Mouse (Mus musculus): ENCODE measurements around the gene Ltbp4. TPM values are rescaled to one million over a fixed set of nuclear protein-coding genes. Genes with fewer than 3 reads are reported as not detected.

Ltbp4 gene
- polyA plus RNA-seq, 1 experiment from 2014 or later = 55.1 TPM

GRCm38 (mm10) chr7:27326101-27326880 is 11.2 kb downstream of the Ltbp4 start:
- Histone ChIP-seq H3K4me3 (ENCODE audit: control insufficient read depth in 1 of 2, insufficient read depth in 1 of 2, low read depth in 1 of 2, low read length in 2 of 2) (peak overlapping the region in 1 of 2 experiments; percentile 20; a peak in 1 of 4 replicates), H3K36me3 (ENCODE audit: control insufficient read depth, insufficient read depth, low read length) (peaks cover 41% of the 10 kb centered on the region), H3K9me3 (ENCODE audit: control insufficient read depth, low read length) (no peaks in the 10 kb centered on the region), H3K9ac (ENCODE audit: low read length) (no peak overlapping the region), H3K4me2 (ENCODE audit: low read length) (peak overlapping the region; percentile 48), H3K4me1 (ENCODE audit: control insufficient read depth in 2 of 2, insufficient read depth in 2 of 2, low read length in 2 of 2) (peaks cover 5 to 28% of the 10 kb centered on the region in 2 experiments; a peak in 3 of 4 replicates), H3K27me3 (ENCODE audit: control insufficient read depth, insufficient read depth, low read length) (peaks cover 79% of the 10 kb centered on the region), H3K27ac (replicated peaks in 1 of 2; ENCODE audit: control insufficient read depth in 1 of 2, insufficient read depth in 1 of 2, low read depth in 2 of 2, low read length in 2 of 2) (no peak overlapping the region)
- 41% methylated on average over 34 of the region's 34 CpGs for WGBS
- no peak for ATAC-seq (ENCODE audit: insufficient number of reproducible peaks, insufficient read depth, low FRiP score, low read depth)

- Histone ChIP-seq H3K36me3 (ENCODE audit: control insufficient read depth, insufficient read depth, low read length) (peaks cover 41% of the 10 kb centered on the region), H3K9me3 (ENCODE audit: control insufficient read depth, low read length) (no peaks in the 10 kb centered on the region), H3K9ac (ENCODE audit: low read length) (0 out of 2 replicates have a peak overlapping the region, but pooled peaks have one; percentile 10), H3K27ac (replicated peaks in 1 of 2; ENCODE audit: control insufficient read depth in 1 of 2, insufficient read depth in 1 of 2, low read depth in 2 of 2, low read length in 2 of 2) (no peak overlapping the region), H3K4me1 (ENCODE audit: control insufficient read depth in 2 of 2, insufficient read depth in 2 of 2, low read length in 2 of 2) (peaks cover 5 to 23% of the 10 kb centered on the region in 2 experiments; a peak in 3 of 4 replicates), H3K4me3 (ENCODE audit: control insufficient read depth in 1 of 2, insufficient read depth in 1 of 2, low read depth in 1 of 2, low read length in 2 of 2) (peak overlapping the region; percentile 15 to 20; a peak in 3 of 4 replicates), H3K4me2 (ENCODE audit: low read length) (peak overlapping the region; percentile 48), H3K27me3 (ENCODE audit: control insufficient read depth, insufficient read depth, low read length) (peaks cover 74% of the 10 kb centered on the region)
- 6% methylated on average over 24 of the region's 24 CpGs for WGBS
- no peak for ATAC-seq (ENCODE audit: insufficient number of reproducible peaks, insufficient read depth, low FRiP score, low read depth)
Observed at GRCm38 (mm10) chr7:27325697-27326096, 11.8 kb downstream of the Ltbp4 start.

- no peaks in the 10 kb centered on the region for H3K9me3 ChIP-seq (ENCODE audit: control insufficient read depth, low read length)
- H3K27ac ChIP-seq (replicated peaks in 1 of 2; ENCODE audit: control insufficient read depth in 1 of 2, insufficient read depth in 1 of 2, low read depth in 2 of 2, low read length in 2 of 2) = no peak overlapping the region
- peaks cover 66% of the 10 kb centered on the region for H3K27me3 ChIP-seq (ENCODE audit: control insufficient read depth, insufficient read depth, low read length)
- no peak overlapping the region for H3K4me3 ChIP-seq (ENCODE audit: control insufficient read depth in 1 of 2, insufficient read depth in 1 of 2, low read depth in 1 of 2, low read length in 2 of 2)
- no peak for ATAC-seq (ENCODE audit: insufficient number of reproducible peaks, insufficient read depth, low FRiP score, low read depth)
- H3K4me1 ChIP-seq (ENCODE audit: control insufficient read depth in 2 of 2, insufficient read depth in 2 of 2, low read length in 2 of 2) = peaks cover 3 to 16% of the 10 kb centered on the region in 2 experiments; a peak in 3 of 4 replicates
- no peak overlapping the region for H3K9ac ChIP-seq (ENCODE audit: low read length)
- WGBS = 46% methylated on average over 18 of the region's 20 CpGs
- H3K36me3 ChIP-seq (ENCODE audit: control insufficient read depth, insufficient read depth, low read length) = peaks cover 41% of the 10 kb centered on the region
- no peak overlapping the region for H3K4me2 ChIP-seq (ENCODE audit: low read length)
Observed at GRCm38 (mm10) chr7:27324928-27325327, 12.6 kb downstream of the Ltbp4 start.

- H3K4me1 ChIP-seq (ENCODE audit: control insufficient read depth in 2 of 2, insufficient read depth in 2 of 2, low read length in 2 of 2) = peaks cover 0 to 9% of the 10 kb centered on the region in 2 experiments; a peak in 3 of 4 replicates
- ATAC-seq (ENCODE audit: insufficient number of reproducible peaks, insufficient read depth, low FRiP score, low read depth) = no peak
- H3K36me3 ChIP-seq (ENCODE audit: control insufficient read depth, insufficient read depth, low read length) = peaks cover 41% of the 10 kb centered on the region
- no peaks in the 10 kb centered on the region for H3K9me3 ChIP-seq (ENCODE audit: control insufficient read depth, low read length)
- H3K9ac ChIP-seq (ENCODE audit: low read length) = no peak overlapping the region
- 92% methylated on average over 11 of the region's 11 CpGs for WGBS
- H3K4me3 ChIP-seq (ENCODE audit: control insufficient read depth in 1 of 2, insufficient read depth in 1 of 2, low read depth in 1 of 2, low read length in 2 of 2) = no peak overlapping the region
- peaks cover 59% of the 10 kb centered on the region for H3K27me3 ChIP-seq (ENCODE audit: control insufficient read depth, insufficient read depth, low read length)
- H3K4me2 ChIP-seq (ENCODE audit: low read length) = no peak overlapping the region
- no peak overlapping the region for H3K27ac ChIP-seq (replicated peaks in 1 of 2; ENCODE audit: control insufficient read depth in 1 of 2, insufficient read depth in 1 of 2, low read depth in 2 of 2, low read length in 2 of 2)
Observed at GRCm38 (mm10) chr7:27324161-27324560, 13.3 kb downstream of the Ltbp4 start.

- H3K9me3 ChIP-seq (ENCODE audit: control insufficient read depth, low read length) = no peaks in the 10 kb centered on the region
- H3K27ac ChIP-seq (replicated peaks in 1 of 2; ENCODE audit: control insufficient read depth in 1 of 2, insufficient read depth in 1 of 2, low read depth in 2 of 2, low read length in 2 of 2) = no peak overlapping the region
- no peak for ATAC-seq (ENCODE audit: insufficient number of reproducible peaks, insufficient read depth, low FRiP score, low read depth)
- H3K4me2 ChIP-seq (ENCODE audit: low read length) = no peak overlapping the region
- peaks cover 46% of the 10 kb centered on the region for H3K36me3 ChIP-seq (ENCODE audit: control insufficient read depth, insufficient read depth, low read length)
- peaks cover 48% of the 10 kb centered on the region for H3K27me3 ChIP-seq (ENCODE audit: control insufficient read depth, insufficient read depth, low read length)
- H3K4me3 ChIP-seq (ENCODE audit: control insufficient read depth in 1 of 2, insufficient read depth in 1 of 2, low read depth in 1 of 2, low read length in 2 of 2) = no peak overlapping the region
- peaks cover 0 to 4% of the 10 kb centered on the region in 2 experiments; a peak in 2 of 4 replicates for H3K4me1 ChIP-seq (ENCODE audit: control insufficient read depth in 2 of 2, insufficient read depth in 2 of 2, low read length in 2 of 2)
- no peak overlapping the region for H3K9ac ChIP-seq (ENCODE audit: low read length)
- WGBS = 89% methylated on average over 5 of the region's 5 CpGs
Observed at GRCm38 (mm10) chr7:27323001-27323400, 14.5 kb downstream of the Ltbp4 start.

GRCm38 (mm10) chr7:27322291-27322690 is 15.2 kb downstream of the Ltbp4 start:
- peaks cover 41% of the 10 kb centered on the region for H3K27me3 ChIP-seq (ENCODE audit: control insufficient read depth, insufficient read depth, low read length)
- peaks cover 44% of the 10 kb centered on the region for H3K36me3 ChIP-seq (ENCODE audit: control insufficient read depth, insufficient read depth, low read length)
- no peak for ATAC-seq (ENCODE audit: insufficient number of reproducible peaks, insufficient read depth, low FRiP score, low read depth)
- H3K4me1 ChIP-seq (ENCODE audit: control insufficient read depth in 2 of 2, insufficient read depth in 2 of 2, low read length in 2 of 2) = peaks cover 0 to 4% of the 10 kb centered on the region in 2 experiments; a peak in 2 of 4 replicates
- WGBS = 19% methylated on average over 13 of the region's 13 CpGs
- H3K27ac ChIP-seq (replicated peaks in 1 of 2; ENCODE audit: control insufficient read depth in 1 of 2, insufficient read depth in 1 of 2, low read depth in 2 of 2, low read length in 2 of 2) = no peak overlapping the region
- H3K9ac ChIP-seq (ENCODE audit: low read length) = no peak overlapping the region
- no peak overlapping the region for H3K4me3 ChIP-seq (ENCODE audit: control insufficient read depth in 1 of 2, insufficient read depth in 1 of 2, low read depth in 1 of 2, low read length in 2 of 2)
- no peak overlapping the region for H3K4me2 ChIP-seq (ENCODE audit: low read length)
- no peaks in the 10 kb centered on the region for H3K9me3 ChIP-seq (ENCODE audit: control insufficient read depth, low read length)

GRCm38 (mm10) chr7:27319411-27319810 is 18.1 kb downstream of the Ltbp4 start:
- Histone ChIP-seq H3K36me3 (ENCODE audit: control insufficient read depth, insufficient read depth, low read length) (peaks cover 35% of the 10 kb centered on the region), H3K27ac (replicated peaks in 1 of 2; ENCODE audit: control insufficient read depth in 1 of 2, insufficient read depth in 1 of 2, low read depth in 2 of 2, low read length in 2 of 2) (no peak overlapping the region), H3K9me3 (ENCODE audit: control insufficient read depth, low read length) (0 out of 2 replicates have a peak, but pooled peaks cover 2% of the 10 kb centered on the region), H3K9ac (ENCODE audit: low read length) (no peak overlapping the region), H3K27me3 (ENCODE audit: control insufficient read depth, insufficient read depth, low read length) (peaks cover 18% of the 10 kb centered on the region), H3K4me1 (ENCODE audit: control insufficient read depth in 2 of 2, insufficient read depth in 2 of 2, low read length in 2 of 2) (no peaks in the 10 kb centered on the region), H3K4me2 (ENCODE audit: low read length) (no peak overlapping the region), H3K4me3 (ENCODE audit: control insufficient read depth in 1 of 2, insufficient read depth in 1 of 2, low read depth in 1 of 2, low read length in 2 of 2) (no peak overlapping the region)
- 83% methylated on average over 22 of the region's 22 CpGs for WGBS
- ATAC-seq (ENCODE audit: insufficient number of reproducible peaks, insufficient read depth, low FRiP score, low read depth) = no peak

All from heart, embryonic 14.5 days (tissue).